Mouse (Mus musculus) liver, embryonic 11.5 days (tissue): ENCODE results near the gene Mnat1. TPM values are rescaled to one million over a fixed set of nuclear protein-coding genes. Genes with fewer than 3 reads are reported as not detected.

Source experiments
- ATAC-seq: fragments of 200-750 bp; cut with Nextera tagmentation; replicated peaks from 2 replicates; pipeline ENCODE4 v1.8.0; 2017; ENCODE audit warnings: moderate number of reproducible peaks, mild to moderate bottlenecking, moderate TSS enrichment, moderate library complexity; ENCODE audit not compliant: low FRiP score
- DNase-seq: peaks from one replicate; pipeline ENCODE4 v3.0.0-alpha.2; 2017; ENCODE audit warnings: low spot score
- H3K27ac ChIP-seq: fragments of 300-500 bp; sonication (generic); 2 replicates; pipeline ENCODE4 v1.5.1; 2014; ENCODE audit warnings: mild to moderate bottlenecking, low read depth, low read length, control low read depth
- H3K27me3 ChIP-seq: fragments of 300-500 bp; sonication (generic); replicated peaks from 2 replicates; pipeline ENCODE4 v1.6.1; 2014; ENCODE audit warnings: low read length, mixed read lengths; ENCODE audit not compliant: control insufficient read depth, insufficient read depth
- H3K36me3 ChIP-seq: fragments of 300-500 bp; sonication (generic); 2 replicates; pipeline ENCODE4 v1.6.1; 2014; ENCODE audit warnings: mild to moderate bottlenecking, low read length, moderate library complexity, mixed read lengths; ENCODE audit not compliant: control insufficient read depth, insufficient read depth
- H3K4me1 ChIP-seq: fragments of 300-500 bp; sonication (generic); replicated peaks from 2 replicates; pipeline ENCODE4 v1.6.1; 2014; ENCODE audit warnings: low read length, mixed read lengths; ENCODE audit not compliant: control insufficient read depth, insufficient read depth
- H3K4me2 ChIP-seq: fragments of 300-500 bp; sonication (generic); 2 replicates; pipeline ENCODE4 v1.6.1; 2014; ENCODE audit warnings: mild to moderate bottlenecking, control low read depth, moderate library complexity
- H3K4me3 ChIP-seq: fragments of 300-500 bp; sonication (generic); 2 replicates; pipeline ENCODE4 v1.5.1; 2014; ENCODE audit warnings: low read depth, low read length, control low read depth
- H3K9ac ChIP-seq: fragments of 300-500 bp; sonication (generic); 2 replicates; pipeline ENCODE4 v1.6.1; 2014; ENCODE audit warnings: low read depth, low read length, control low read depth
- H3K9me3 ChIP-seq: fragments of 300-500 bp; sonication (generic); 2 replicates; pipeline ENCODE4 v1.6.1; 2016; ENCODE audit warnings: low read length, inconsistent platforms, mixed read lengths; ENCODE audit not compliant: control insufficient read depth
- WGBS: fragments of 180-500 bp; shearing (Covaris S2); extraction: QIAGEN DNeasy Blood & Tissue Kit; methylation state at CpG from one replicate; pipeline ENCODE4 v1.1.7; 2014; 5-methylcytosine and 5-hydroxymethylcytosine counted together
- polyA plus RNA-seq: library from polyadenylated mRNA; unstranded; fragments of >200 nt; fragmentation: Nextera tagmentation; extraction: Ambion mirVana; gene quantifications from 2 replicates; pipeline ENCODE4 v1.2.1, GENCODE M21; 2014

The Mnat1 gene
- polyA plus RNA-seq, 1 experiment from 2014 or later, result 30.5 TPM

DNA sequence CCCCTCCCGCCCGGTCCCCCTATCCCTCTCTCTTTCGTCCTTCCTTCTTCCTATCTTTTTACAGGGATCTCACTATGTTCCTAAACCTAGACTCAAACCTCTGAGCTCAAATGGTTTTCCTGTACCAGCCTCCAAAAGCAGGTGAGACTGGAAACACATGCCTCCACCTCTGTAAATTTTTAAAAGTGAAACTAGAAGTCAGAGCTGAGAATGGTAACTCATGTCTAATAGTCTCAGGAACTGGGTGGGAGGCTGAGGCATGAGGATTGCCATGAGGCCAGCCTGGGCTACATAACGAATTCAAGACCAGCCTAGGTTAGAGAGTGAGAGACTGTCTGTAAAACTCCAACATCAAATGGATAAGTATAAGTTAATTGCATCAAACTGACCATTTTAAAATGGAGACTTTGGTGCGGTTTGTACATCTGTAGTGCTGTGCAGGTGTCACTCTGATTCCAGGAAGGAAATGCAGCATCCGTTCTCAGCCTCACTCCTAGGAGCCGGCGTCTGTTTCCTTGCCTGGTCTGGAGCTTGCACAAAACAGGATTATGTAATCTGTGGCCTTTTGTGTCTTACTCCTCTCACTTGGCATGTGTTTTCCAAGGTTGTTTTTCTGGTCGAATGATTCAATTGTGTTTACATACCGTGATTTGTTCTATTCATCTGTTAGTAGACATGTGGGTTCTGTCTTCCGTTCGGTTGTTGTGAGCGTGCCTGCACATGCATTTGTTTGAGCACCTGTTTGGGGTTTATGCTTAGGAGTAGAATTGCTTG is 39.1 kb downstream of the Mnat1 start:
- ATAC-seq (no peak), DNase-seq (no peak)
- no peaks in the 10 kb centered on the region for H3K4me1 ChIP-seq

GRCm38 (mm10) chr12:73170794-73171193 is 47.3 kb downstream of the Mnat1 start:
- Histone ChIP-seq H3K4me3 (no peak overlapping the region), H3K9ac (no peak overlapping the region), H3K4me1 (no peaks in the 10 kb centered on the region), H3K36me3 (peaks cover 5% of the 10 kb centered on the region), H3K4me2 (no peak overlapping the region), H3K27me3 (no peaks in the 10 kb centered on the region), H3K27ac (no peak overlapping the region), H3K9me3 (no peaks in the 10 kb centered on the region)
- 81% methylated on average over 6 of the region's 6 CpGs for WGBS
- ATAC-seq (no peak), DNase-seq (no peak)

More for the DNA sequence above, 39.1 kb downstream of the Mnat1 start:
- H3K9ac ChIP-seq, result no peak overlapping the region
- no peaks in the 10 kb centered on the region for H3K36me3 ChIP-seq
- no peak overlapping the region for H3K4me2 ChIP-seq
- no peaks in the 10 kb centered on the region for H3K9me3 ChIP-seq
- WGBS, result 84% methylated on average over 13 of the region's 13 CpGs
- no peaks in the 10 kb centered on the region for H3K27me3 ChIP-seq
- no peak overlapping the region for H3K4me3 ChIP-seq
- no peak overlapping the region for H3K27ac ChIP-seq

- no peaks in the 10 kb centered on the region for H3K4me1 ChIP-seq
- WGBS, result 87% methylated on average over 8 of the region's 8 CpGs
- H3K4me3 ChIP-seq, result no peak overlapping the region
- no peak overlapping the region for H3K27ac ChIP-seq
- H3K9me3 ChIP-seq, result no peaks in the 10 kb centered on the region
- ATAC-seq (no peak), DNase-seq (no peak)
- H3K4me2 ChIP-seq, result no peak overlapping the region
- H3K27me3 ChIP-seq, result no peaks in the 10 kb centered on the region
- H3K36me3 ChIP-seq, result 0 out of 2 replicates have a peak, but pooled peaks cover 2% of the 10 kb centered on the region
- H3K9ac ChIP-seq, result no peak overlapping the region
Measured at GRCm38 (mm10) chr12:73183896-73184295, 60.4 kb downstream of the Mnat1 start.

DNA sequence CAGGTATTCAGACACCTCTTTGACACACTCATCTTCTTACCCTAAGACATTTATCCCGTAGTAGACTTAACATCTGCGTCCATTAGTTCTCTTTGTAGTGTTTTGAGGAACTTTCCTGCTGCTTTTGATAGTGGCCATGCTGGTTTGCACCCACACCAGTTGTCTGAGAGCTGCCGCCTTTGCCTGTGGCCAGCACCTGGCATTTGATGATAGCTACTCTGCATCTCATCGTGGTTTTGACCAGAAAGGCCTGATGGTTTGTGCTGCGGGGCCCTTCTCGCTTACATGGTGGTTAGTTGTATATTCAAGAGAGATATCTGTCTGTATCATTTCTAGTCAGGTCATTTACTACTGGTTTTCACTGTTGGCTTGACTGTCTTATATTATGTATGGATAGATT is 73.8 kb downstream of the Mnat1 start:
- ATAC-seq, result peak; percentile 84
- Histone ChIP-seq H3K4me1 (peaks cover 7% of the 10 kb centered on the region; the same call in 1 of the 2 replicates), H3K4me3 (no peak overlapping the region), H3K36me3 (no peaks in the 10 kb centered on the region), H3K9ac (no peak overlapping the region), H3K27me3 (no peaks in the 10 kb centered on the region), H3K9me3 (no peaks in the 10 kb centered on the region), H3K4me2 (no peak overlapping the region), H3K27ac (no peak overlapping the region)
- no peak for DNase-seq
- WGBS, result 46% methylated on average over 6 of the region's 6 CpGs

DNA sequence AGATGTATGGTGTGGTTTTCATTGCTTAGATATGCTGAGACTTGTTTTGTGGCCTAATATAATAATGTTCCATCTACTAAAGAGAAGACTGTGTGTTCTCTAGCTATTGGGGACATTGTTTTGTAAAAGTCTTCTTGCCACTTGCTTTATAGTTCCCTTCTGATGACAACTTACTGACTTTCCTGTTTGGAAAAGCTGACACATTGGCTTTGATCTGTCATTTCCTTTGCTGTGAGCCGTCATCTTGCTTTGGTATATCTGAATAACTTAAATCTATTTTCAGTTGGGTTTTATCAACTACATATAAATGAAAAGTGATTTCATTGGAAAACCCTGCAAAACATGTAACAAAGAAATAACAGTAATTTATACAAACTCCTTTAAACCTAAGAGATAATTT is 74.9 kb downstream of the Mnat1 start:
- no peak overlapping the region for H3K9ac ChIP-seq
- no peak for DNase-seq
- peaks cover 7% of the 10 kb centered on the region; the same call in 1 of the 2 replicates for H3K4me1 ChIP-seq
- H3K27me3 ChIP-seq, result no peaks in the 10 kb centered on the region
- no peak for ATAC-seq
- H3K27ac ChIP-seq, result no peak overlapping the region
- 64% methylated on average over 1 of the region's 1 CpGs for WGBS
- H3K4me3 ChIP-seq, result no peak overlapping the region
- no peak overlapping the region for H3K4me2 ChIP-seq
- no peaks in the 10 kb centered on the region for H3K9me3 ChIP-seq
- no peaks in the 10 kb centered on the region for H3K36me3 ChIP-seq

GRCm38 (mm10) chr12:73199375-73199774 is 75.9 kb downstream of the Mnat1 start:
- H3K9ac ChIP-seq, result no peak overlapping the region
- H3K9me3 ChIP-seq, result no peaks in the 10 kb centered on the region
- no peak overlapping the region for H3K27ac ChIP-seq
- no peak overlapping the region for H3K4me3 ChIP-seq
- no peak overlapping the region for H3K4me2 ChIP-seq
- 65% methylated on average over 7 of the region's 7 CpGs for WGBS
- peaks cover 7% of the 10 kb centered on the region; the same call in 1 of the 2 replicates for H3K4me1 ChIP-seq
- DNase-seq (no peak), ATAC-seq (no peak)
- no peaks in the 10 kb centered on the region for H3K36me3 ChIP-seq
- no peaks in the 10 kb centered on the region for H3K27me3 ChIP-seq

- H3K9ac ChIP-seq, result no peak overlapping the region
- no peak overlapping the region for H3K27ac ChIP-seq
- H3K4me2 ChIP-seq, result no peak overlapping the region
- ATAC-seq, result no peak
- peaks cover 4% of the 10 kb centered on the region; the same call in 1 of the 2 replicates for H3K4me1 ChIP-seq
- H3K9me3 ChIP-seq, result no peaks in the 10 kb centered on the region
- H3K27me3 ChIP-seq, result no peaks in the 10 kb centered on the region
- no peak overlapping the region for H3K4me3 ChIP-seq
- H3K36me3 ChIP-seq, result no peaks in the 10 kb centered on the region
- WGBS, result 41% methylated on average over 3 of the region's 3 CpGs
- DNase-seq, result no peak
Measured at GRCm38 (mm10) chr12:73201587-73201986, 78.1 kb downstream of the Mnat1 start.

GRCm38 (mm10) chr12:73205710-73206649 is 82.5 kb downstream of the Mnat1 start:
- H3K4me2 ChIP-seq, result no peak overlapping the region
- no peak for DNase-seq

More at GRCm38 (mm10) chr12:73205710-73206649, 82.5 kb downstream of the Mnat1 start:
- no peak overlapping the region for H3K4me3 ChIP-seq
- WGBS, result 77% methylated on average over 11 of the region's 11 CpGs
- no peak overlapping the region for H3K9ac ChIP-seq
- no peaks in the 10 kb centered on the region for H3K36me3 ChIP-seq
- ATAC-seq, result no peak
- H3K27me3 ChIP-seq, result no peaks in the 10 kb centered on the region
- H3K4me1 ChIP-seq, result no peaks in the 10 kb centered on the region; the same call in 1 of the 2 replicates
- no peaks in the 10 kb centered on the region for H3K9me3 ChIP-seq
- no peak overlapping the region for H3K27ac ChIP-seq
